Mouse (Mus musculus): Measurements from ENCODE around the gene Dnah7b.

- TF ChIP-seq CTCF (IDR thresholded peaks at IDR 0.05; ENCODE audit: low read depth) (no peak), EP300 (optimal IDR thresholded peaks at IDR 0.05) (peak; percentile 32)
Measured at GRCm38 (mm10) chr1:46408324-46409115, 342.4 kb downstream of the Dnah7b start.

Data from stomach, postnatal 0 days (tissue).